Comparison of ENCODE assay signal across 13 mouse cellular contexts in the genomic region with DNA sequence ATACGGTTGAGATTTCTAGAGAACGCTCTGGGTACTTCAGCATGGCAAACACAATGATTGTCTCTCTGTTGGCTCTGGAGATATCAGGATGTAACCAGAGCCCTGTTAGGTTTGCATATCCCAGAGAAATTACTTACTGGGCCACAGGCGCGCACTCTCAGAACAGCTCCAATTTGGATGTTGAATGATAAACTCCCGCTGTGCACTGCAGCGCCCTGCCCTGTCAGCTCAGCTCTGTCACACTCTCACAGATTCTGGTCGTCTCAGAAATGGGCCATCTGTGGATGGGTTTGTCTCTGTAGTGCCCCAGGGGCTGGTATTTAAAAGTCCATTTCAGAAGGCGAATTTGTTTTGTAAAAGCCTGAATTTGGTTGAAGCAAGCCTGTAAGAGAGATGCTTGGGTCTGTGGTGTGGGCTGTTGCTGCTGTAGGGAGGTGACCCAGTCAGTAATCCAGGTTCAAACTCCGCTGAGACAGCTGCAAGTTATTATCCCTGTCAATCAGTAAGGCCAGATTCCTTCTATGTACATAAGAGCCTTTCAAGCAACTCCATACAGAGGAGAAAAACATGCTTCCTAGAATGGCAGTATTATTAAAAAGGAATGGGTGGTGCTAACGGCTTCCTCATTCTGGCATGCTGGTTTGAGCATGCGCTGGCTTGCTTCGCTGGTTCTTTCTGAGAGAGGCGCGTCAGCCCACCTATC.
DNase-seq lines count a peak whose midpoint lies in the region; ATAC-seq and TF ChIP-seq lines count a peak whose summit lies in the region.
"Had no signal": no experiment of that assay in that cellular context is flagged by ENCODE, and none has a peak within 500 bp of the region (broad histone marks: within the 10 kb centered on the region; RNA-seq: fewer than 3 reads in every experiment).

No protein-coding gene starts in this region.

- H3K9me3 ChIP-seq in embryonic facial prominence, embryonic 11.5 days (replicated peaks; ENCODE audit: control insufficient read depth, low read length) = no peaks in the 10 kb centered on the region
- H3K9me3 ChIP-seq in limb, embryonic 15.5 days = no peaks in the 10 kb centered on the region
- H3K9me3 ChIP-seq: kidney, embryonic 15.5 days; liver, embryonic 12.5 days had no signal

- no peaks in the 10 kb centered on the region for H3K4me1 ChIP-seq in embryonic facial prominence, embryonic 11.5 days (ENCODE audit: control insufficient read depth, insufficient read depth, low read length)
- 0 out of 2 replicates have a peak, but pooled peaks cover 2% of the 10 kb centered on the region for H3K4me1 ChIP-seq in limb, embryonic 15.5 days
- H3K4me1 ChIP-seq: kidney, embryonic 15.5 days; liver, embryonic 12.5 days had no signal

- no peak overlapping the region for H3K4me3 ChIP-seq in embryonic facial prominence, embryonic 11.5 days (ENCODE audit: low read depth, low read length)
- H3K4me3 ChIP-seq in limb, embryonic 15.5 days = no peak overlapping the region
- no peak overlapping the region for H3K4me3 ChIP-seq in left cerebral cortex, adult 2 months
- H3K4me3 ChIP-seq: kidney, embryonic 15.5 days; liver, embryonic 12.5 days had no signal

- H3K4me2 ChIP-seq in embryonic facial prominence, embryonic 11.5 days (ENCODE audit: low read depth, low read length) = no peak overlapping the region
- H3K4me2 ChIP-seq in limb, embryonic 15.5 days = peak overlapping the region; percentile 24; the same call in 1 of the 2 replicates
- H3K4me2 ChIP-seq: liver, embryonic 12.5 days had no signal

- DNase-seq in layer of hippocampus, postnatal 10 days (ENCODE audit: low spot score in 2 of 2) = peak; percentile 8 to 24
- no peak for DNase-seq in layer of hippocampus, adult 11-12 months (ENCODE audit: low spot score)
- DNase-seq in embryonic facial prominence, embryonic 11.5 days (ENCODE audit: low spot score) = peak; percentile 70
- DNase-seq in gastrocnemius, adult 18-20 months (ENCODE audit: low spot score) = no peak
- DNase-seq in left cerebral cortex, adult 2 months (ENCODE audit: extremely low spot score in 1 of 2, low spot score in 2 of 2) = no peak
- DNase-seq: gastrocnemius, postnatal 10 days; heart, postnatal 14 days; thymus, adult 18-20 months had no signal

- no peaks in the 10 kb centered on the region for H3K36me3 ChIP-seq in embryonic facial prominence, embryonic 11.5 days (replicated peaks; ENCODE audit: control insufficient read depth, insufficient read depth, low read depth, low read length)
- H3K36me3 ChIP-seq in limb, embryonic 15.5 days = no peaks in the 10 kb centered on the region
- H3K36me3 ChIP-seq: kidney, embryonic 15.5 days; liver, embryonic 12.5 days had no signal

- TF ChIP-seq CTCF in left cerebral cortex, adult 2 months (IDR thresholded peaks at IDR 0.05) = no peak

- 55% methylated on average over 14 of the region's 14 CpGs for WGBS in embryonic facial prominence, embryonic 11.5 days
- 67% methylated on average over 14 of the region's 14 CpGs for WGBS in limb, embryonic 15.5 days

- intact Hi-C loops in left cerebral cortex, adult 2 months (cut with DNase I) = loop anchor here (1.0 to 10.0 kb wide), 5 partner anchors 144 to 586 kb away; no protein-coding TSS in a partner anchor

- H3K9ac ChIP-seq in embryonic facial prominence, embryonic 11.5 days (replicated peaks; ENCODE audit: low read length) = no peak overlapping the region
- no peak overlapping the region for H3K9ac ChIP-seq in limb, embryonic 15.5 days
- H3K9ac ChIP-seq: kidney, embryonic 15.5 days; liver, embryonic 12.5 days had no signal

- ATAC-seq in common myeloid progenitor, adult 5-6 weeks (replicated peaks; ENCODE audit: low read depth, poor library complexity, severe bottlenecking) = 0 out of 2 replicates have a peak, but pooled peaks have one; percentile 31
- peak; percentile 59; the same call in 1 of the 2 replicates for ATAC-seq in embryonic facial prominence, embryonic 11.5 days (replicated peaks; ENCODE audit: insufficient number of reproducible peaks, low FRiP score, low TSS enrichment, low read depth)
- ATAC-seq in limb, embryonic 15.5 days (ENCODE audit: insufficient number of reproducible peaks, low FRiP score, low TSS enrichment, low read depth) = no peak
- ATAC-seq: activated CD4-positive, CD25-positive, alpha-beta regulatory T cell, adult 4 months; liver, embryonic 12.5 days had no signal

- no peaks in the 10 kb centered on the region for H3K27me3 ChIP-seq in embryonic facial prominence, embryonic 11.5 days (ENCODE audit: control insufficient read depth, insufficient read depth, low read length)
- H3K27me3 ChIP-seq in limb, embryonic 15.5 days = no peaks in the 10 kb centered on the region
- H3K27me3 ChIP-seq: kidney, embryonic 15.5 days; liver, embryonic 12.5 days had no signal

- H3K27ac ChIP-seq in embryonic facial prominence, embryonic 11.5 days (replicated peaks; ENCODE audit: low read depth, low read length) = no peak overlapping the region
- H3K27ac ChIP-seq in limb, embryonic 15.5 days = no peak overlapping the region
- H3K27ac ChIP-seq in left cerebral cortex, adult 2 months = no peak overlapping the region
- H3K27ac ChIP-seq: kidney, embryonic 15.5 days; liver, embryonic 12.5 days had no signal

Comparison
In these comparisons a context has a peak if more than half of its experiments do, and no peak if none do; other contexts are left out.
1. DNase-seq: peak in layer of hippocampus, postnatal 10 days (2 of 2) and embryonic facial prominence, embryonic 11.5 days (single experiment); none in layer of hippocampus, adult 11-12 months (single experiment), gastrocnemius, adult 18-20 months (single experiment) and left cerebral cortex, adult 2 months (0 of 2).